Mouse (Mus musculus) layer of hippocampus, postnatal 10 days (tissue): ENCODE results near the gene Numbl. TPM values are rescaled to one million over a fixed set of nuclear protein-coding genes. Genes with fewer than 3 reads are reported as not detected.
A peak's percentile ranks its signal among the peaks of the same experiment; 100 is the strongest.

Experiments
- DNase-seq, 2 experiments: peaks; one replicate each; pipeline ENCODE4 v3.0.0; 2021; ENCODE audit warnings: low spot score in 2 of 2
- total RNA-seq, 2 experiments: library from RNA; stranded (reverse); gene quantifications; 2 replicates each; pipeline ENCODE4 v1.2.3; 2021

Numbl gene
- total RNA-seq, 2 experiments from 2014 or later: 126 to 127 TPM

DNA sequence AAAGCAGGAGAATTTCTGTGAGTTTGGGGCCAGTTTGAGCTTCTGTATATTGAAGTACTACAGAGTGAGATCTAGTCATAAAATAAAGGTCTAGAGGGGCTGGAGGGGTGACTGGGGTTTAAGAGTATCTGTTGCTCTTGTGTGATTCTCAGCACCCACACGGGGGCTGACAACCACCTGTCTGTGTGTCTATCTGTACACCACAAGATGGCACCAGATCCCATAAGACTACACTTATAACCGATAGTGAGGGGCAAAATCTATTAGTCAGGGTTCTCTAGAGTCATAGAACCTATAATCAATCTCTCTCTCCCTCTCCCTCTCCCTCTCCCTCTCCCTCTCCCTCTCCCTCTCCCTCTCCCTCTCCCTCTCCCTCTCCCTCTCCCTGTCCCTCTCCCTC, 32.3 kb downstream of the Numbl start:
- no peak for DNase-seq

DNA sequence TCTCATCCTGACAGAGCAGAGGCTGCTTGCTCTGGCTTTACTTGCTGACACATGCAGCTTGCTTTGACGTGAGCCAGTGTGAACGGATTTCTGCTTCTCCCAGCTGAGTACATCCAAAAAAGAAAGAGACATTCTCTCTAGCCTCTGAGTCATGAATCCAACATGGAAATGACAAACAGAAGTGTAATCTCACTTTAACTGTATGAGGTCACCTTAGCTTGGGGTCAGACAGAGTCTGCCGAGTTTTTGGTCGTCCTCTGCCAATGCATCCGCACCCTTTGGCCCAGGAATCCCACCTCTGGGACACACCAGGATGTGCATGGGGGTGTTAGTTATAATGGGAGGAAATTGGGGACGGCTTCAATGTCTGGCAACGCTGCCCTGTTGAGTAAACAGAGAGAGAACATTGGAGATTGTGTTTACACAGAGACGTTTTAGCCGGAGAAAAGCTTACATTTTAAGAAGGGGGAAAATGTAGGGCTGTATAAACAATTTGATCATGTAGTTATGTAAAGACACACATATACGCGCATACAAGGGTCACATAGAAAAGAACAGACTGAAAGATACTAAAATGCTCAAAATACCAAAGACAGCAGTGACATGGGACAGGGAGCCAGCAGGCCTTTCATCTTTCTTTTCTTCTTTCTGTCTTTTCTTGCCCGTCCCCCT, 33.7 kb downstream of the Numbl start:
- no peak for DNase-seq

DNA sequence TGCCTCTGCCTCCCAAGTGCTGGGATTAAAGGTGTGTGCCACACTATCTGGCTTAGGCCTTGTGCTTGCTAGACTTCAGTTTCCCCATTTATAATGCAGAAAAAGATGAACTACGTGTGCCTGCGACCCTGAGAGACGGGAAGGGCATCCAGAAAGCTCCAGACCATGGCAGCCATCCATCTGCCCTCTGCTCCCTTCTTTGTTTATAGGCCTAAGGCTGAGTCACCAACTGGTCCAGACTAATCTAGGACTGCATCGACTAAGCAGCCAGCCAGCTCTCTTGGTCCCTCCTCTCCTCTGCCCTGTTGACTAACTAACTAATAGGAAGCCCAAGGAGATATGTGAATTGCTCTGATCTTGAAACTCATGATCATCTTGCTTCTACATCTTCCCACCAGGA, 37.7 kb downstream of the Numbl start:
- DNase-seq: no peak

DNA sequence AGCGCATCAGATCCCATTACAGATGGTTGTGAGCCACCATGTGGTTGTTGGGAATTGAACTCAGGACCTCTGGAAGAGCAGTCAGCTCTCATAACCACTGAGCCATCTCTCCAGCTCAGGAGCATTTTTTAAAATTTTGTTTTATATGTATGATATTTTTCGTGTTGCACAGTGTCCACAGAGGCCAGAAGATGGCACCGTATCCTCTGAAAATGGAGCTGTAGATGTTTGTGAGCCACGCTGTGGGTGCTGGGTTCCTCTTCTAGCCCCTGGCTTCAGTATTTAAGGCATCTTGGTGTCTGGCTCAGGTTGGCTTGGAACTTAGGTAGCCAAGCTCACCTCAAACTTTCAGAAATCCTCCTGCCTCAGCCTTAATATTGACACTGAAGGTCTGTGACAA, 38.3 kb downstream of the Numbl start:
- DNase-seq: no peak

GRCm38 (mm10) chr7:27298033-27298610, 39.9 kb downstream of the Numbl start:
- no peak for DNase-seq

DNA sequence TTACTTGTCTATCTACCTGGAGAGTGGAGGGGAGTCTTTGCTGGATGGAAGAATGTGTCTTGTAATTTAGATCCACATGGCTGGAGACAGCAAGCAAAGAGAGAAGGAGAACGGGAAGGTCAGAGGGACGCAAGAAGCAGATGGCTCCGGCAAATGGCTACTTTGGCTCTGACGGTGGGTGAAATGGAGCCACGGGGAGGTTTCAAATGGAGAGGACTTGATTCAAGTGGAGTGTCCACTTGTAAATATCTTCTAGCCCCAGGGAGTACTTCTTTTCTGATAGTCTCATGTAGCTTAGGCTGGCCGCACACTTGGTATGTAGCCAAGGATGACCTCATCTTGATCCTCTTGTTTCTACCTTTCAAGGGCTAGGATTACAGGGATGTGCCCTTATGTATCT, 40.6 kb downstream of the Numbl start:
- DNase-seq: no peak

GRCm38 (mm10) chr7:27300351-27300750, 42.1 kb downstream of the Numbl start:
- DNase-seq: no peak

GRCm38 (mm10) chr7:27300801-27301200, 42.6 kb downstream of the Numbl start:
- no peak for DNase-seq

DNA sequence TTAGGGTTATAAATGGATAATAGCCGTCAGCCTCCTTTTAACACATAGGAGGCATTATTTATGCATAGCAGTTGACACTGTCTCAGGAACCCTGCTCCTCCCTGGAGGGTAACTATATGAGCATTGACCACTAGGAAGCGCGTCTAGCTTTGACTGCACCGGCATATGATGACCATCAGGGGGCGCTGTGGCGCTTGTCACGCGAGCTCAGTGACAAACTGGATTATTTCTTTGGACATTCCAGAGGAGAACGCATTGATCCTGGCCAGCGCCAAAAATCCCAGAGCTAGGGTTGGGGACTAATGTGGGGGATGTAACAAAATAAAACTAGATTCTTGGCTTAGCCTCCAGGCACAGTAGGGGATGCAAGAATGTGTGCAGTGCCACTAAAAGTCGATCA, 43.9 kb downstream of the Numbl start:
- peak; percentile 81 to 83 for DNase-seq

- DNase-seq: no peak
These were observed 47.0 kb downstream of the Numbl start for GRCm38 (mm10) chr7:27305091-27305730.

DNA sequence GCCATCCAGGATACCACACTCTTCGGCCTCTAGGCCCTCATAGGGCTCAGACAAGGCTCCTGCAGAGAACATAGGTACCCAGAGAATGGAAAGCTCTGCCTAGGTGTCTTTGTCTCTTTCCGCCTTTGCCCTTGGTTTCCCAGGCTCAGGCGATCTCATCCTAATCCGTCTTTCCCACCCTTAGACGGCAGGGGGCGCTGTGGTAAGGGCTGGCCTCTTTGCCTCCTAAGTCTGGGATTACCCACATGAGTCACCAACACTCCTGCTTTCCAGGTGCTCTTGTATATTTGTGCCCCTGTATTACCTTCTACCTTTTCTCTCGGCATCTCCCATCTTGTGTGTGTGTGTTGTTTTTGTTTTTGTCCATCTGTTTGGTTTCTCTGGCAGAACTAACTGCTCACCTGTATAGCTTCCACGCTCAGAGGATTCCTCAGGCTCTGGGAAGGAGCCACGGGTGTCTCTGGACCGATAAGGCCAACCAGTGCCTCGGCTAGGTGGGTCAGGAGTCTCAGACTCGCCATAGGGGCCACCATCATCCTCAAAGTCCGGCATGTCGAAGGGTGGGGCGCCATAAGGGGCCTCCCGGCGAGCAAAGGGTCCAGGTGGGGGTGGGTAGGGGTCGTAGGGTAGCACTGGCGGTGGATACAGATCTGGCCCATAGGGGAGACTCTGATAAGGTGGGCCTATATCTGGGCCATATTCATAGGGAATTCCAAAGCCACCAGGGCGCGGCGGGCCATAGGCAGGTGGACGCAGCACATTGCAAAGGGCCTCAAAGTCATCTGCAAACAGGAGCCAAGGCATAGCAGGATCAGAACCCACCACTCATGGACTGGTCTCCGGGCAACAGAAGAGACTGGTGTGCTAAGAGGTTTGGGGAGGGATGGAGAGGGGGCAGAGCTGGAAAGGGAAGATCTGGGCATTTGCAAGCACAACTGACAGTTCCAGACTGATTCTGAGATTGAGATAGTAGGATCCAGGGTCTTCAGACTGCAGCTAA, 48.2 kb downstream of the Numbl start:
- DNase-seq: peak; percentile 42 to 50

GRCm38 (mm10) chr7:27307551-27307950, 49.3 kb downstream of the Numbl start:
- DNase-seq: no peak

DNA sequence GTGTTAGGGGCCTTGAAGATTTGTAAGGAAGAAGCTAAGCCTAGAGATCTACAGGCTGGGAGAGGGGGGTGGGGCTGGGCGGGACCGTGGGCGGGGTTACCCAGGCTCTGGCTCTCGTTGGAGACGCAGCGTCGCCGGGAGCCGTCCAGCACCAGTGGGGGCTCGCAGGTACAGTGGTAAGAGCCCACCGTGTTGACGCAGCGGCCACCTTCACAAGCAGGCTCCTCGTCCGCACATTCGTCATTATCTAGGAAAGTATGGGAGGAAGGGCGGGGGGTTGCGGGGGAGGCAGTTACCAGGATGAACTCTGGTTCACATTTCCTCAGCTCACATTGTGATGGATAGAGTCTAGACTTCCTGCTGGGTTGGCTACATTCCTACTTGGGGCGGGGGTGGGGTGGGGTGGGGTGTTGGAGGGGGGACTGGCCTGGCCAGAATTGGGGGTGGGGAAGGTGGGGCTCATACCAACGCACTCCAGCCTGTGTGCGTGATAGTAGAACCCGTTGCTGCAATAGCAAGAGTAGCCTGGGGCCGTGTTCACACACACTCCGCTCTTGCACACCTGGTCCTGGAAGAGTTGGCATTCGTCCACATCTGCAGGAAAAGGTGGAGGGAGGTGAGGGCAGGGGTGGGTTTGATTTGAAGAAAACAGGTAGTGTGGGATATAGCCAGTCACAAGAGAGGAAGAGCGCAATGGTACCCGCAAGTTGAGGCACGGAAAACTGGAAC, 50.8 kb downstream of the Numbl start:
- no peak for DNase-seq

DNA sequence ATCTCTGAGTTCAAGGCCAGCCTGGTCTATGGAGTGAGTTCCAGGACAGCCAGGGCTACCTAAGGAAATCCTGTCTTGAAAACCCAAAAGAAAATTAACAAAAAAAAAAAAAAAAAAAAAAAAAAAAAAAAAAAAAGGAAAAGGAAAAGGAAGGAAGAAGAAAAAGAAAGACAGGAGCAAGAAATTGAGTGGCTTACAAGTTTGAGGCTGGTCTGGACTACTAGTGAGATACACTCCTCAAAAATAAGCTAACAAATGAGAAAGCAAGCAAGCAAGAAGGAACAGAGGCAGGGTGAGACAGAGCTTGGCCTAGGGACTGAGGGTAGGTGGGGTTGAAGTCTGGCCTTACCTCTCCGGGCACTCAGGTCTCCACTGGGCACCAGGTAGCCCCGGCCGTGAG, 51.6 kb downstream of the Numbl start:
- no peak for DNase-seq

DNA sequence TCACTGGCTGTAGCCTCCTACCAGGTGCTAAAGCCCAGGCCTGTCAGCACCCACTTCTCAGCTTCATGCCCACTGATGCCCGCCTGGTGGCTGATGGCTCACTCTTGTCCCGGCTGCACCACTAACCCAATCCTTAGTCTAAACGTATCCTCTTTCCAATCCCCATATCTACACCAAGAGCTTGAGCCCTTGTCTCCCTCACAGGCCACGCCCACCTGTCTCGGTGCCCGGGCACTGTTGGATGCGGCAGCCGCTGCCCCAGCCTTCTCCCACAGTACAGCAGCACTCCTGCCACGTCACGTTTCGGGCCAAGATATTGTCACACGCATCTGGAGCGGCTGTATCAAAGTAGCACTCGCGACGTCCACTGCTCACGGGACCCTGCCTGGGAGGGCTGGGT, 52.1 kb downstream of the Numbl start:
- DNase-seq: peak; percentile 61 to 69

DNA sequence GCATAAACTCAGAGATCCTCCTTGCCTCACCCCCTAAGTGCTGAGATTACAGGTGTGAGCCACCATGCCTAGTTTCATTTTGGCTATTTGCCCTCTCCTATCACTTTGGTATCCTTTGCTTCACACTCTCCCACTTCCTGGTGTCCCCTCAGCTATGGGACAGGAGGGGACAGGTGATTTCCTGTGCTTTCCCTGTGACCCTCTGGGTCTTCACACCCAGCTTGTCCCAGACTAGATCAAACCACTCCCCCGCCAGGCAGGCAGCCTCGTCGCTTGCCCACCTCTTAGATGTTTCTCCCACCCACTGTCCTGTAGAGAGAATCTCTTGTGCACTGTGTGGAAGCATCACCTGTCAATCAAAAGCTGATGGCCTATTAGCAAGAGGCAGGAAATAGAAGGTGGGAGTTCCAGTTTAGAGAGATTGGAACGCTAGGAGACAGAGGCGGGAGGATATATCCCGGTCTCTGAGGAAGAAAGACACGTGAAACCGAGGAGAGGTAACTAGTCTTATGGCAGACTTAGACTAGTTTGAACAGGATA, 52.8 kb downstream of the Numbl start:
- DNase-seq: no peak

GRCm38 (mm10) chr7:27311651-27312284, 53.5 kb downstream of the Numbl start:
- no peak for DNase-seq

DNA sequence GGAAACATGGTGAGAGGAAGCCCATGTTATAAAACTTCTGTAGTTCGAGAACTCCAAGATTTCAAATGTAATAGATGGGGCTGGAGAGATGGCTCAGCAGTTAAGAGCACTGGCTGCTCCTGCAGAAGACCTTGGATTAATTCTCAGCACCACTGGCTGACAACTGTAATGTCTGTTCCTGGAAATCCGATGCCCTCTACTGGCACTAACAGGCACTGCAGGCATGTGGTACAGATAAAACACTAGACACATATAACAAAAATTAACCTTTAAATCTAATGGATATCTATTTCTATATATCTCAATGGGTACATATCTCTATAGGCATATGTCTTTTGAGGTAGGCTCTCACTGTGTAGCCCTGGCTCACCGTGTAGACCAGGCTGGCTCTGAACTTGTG, 56.2 kb downstream of the Numbl start:
- DNase-seq: no peak

GRCm38 (mm10) chr7:27315958-27316357, 57.7 kb downstream of the Numbl start:
- peak; percentile 59 to 67 for DNase-seq

DNA sequence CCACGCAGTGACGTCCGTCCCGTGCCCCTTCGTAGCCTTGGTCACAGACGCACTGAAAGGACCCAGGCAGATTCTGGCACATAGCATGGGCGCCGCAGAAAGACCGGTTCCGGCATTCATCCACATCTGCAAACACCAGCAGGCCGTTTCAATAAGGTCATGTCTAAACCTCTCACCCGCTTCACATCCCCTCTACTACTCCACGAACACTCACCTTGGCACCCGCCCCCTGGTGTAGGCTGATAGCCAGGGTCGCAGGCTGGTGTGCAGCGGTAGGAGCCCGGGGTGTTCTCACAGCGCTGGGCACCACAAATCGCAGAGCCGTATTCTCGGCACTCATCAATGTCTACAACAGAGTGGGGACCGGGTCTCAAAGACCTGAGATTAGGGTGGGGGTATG, 61.2 kb downstream of the Numbl start:
- DNase-seq: no peak
